Mouse (Mus musculus) embryonic facial prominence, embryonic 13.5 days (tissue): ENCODE measurements at regions not wholly inside any gene's neighbourhood (a gene's known extent, or its start where the extent isn't known, plus 50 kb on each side); places are given as distances from the start of the nearest gene placed in this dataset.
A peak's percentile ranks its signal among the peaks of the same experiment; 100 is the strongest.

Experiments used
- ATAC-seq: fragments of 200-750 bp; cut with Nextera tagmentation; 2 replicates; pipeline ENCODE4 v1.8.0; 2017; ENCODE audit warnings: low read depth; ENCODE audit not compliant: insufficient number of reproducible peaks, insufficient read depth, low FRiP score, low TSS enrichment
- H3K27ac ChIP-seq: fragments of 300-500 bp; sonication (generic); 2 replicates; pipeline ENCODE4 v1.5.1; 2015; ENCODE audit warnings: moderate library complexity, mild to moderate bottlenecking, inconsistent platforms
- H3K27me3 ChIP-seq: fragments of 300-500 bp; sonication (generic); 2 replicates; pipeline ENCODE4 v1.6.1; 2015; ENCODE audit warnings: mild to moderate bottlenecking, inconsistent platforms
- H3K36me3 ChIP-seq: fragments of 300-500 bp; sonication (generic); 2 replicates; pipeline ENCODE4 v1.6.1; 2015; ENCODE audit warnings: mild to moderate bottlenecking, inconsistent platforms
- H3K4me1 ChIP-seq: fragments of 300-500 bp; sonication (generic); 2 replicates; pipeline ENCODE4 v1.6.1; 2015; ENCODE audit warnings: inconsistent platforms
- H3K4me2 ChIP-seq: fragments of 300-500 bp; sonication (generic); 2 replicates; pipeline ENCODE4 v1.6.1; 2015; ENCODE audit warnings: moderate library complexity, mild to moderate bottlenecking, inconsistent platforms
- H3K4me3 ChIP-seq: fragments of 300-500 bp; sonication (generic); 2 replicates; pipeline ENCODE4 v1.5.1; 2015; ENCODE audit warnings: mild to moderate bottlenecking, inconsistent platforms
- H3K9ac ChIP-seq: fragments of 300-500 bp; sonication (generic); 2 replicates; pipeline ENCODE4 v1.6.1; 2015; ENCODE audit warnings: mild to moderate bottlenecking, inconsistent platforms
- H3K9me3 ChIP-seq: fragments of 300-500 bp; sonication (generic); 2 replicates; pipeline ENCODE4 v1.6.1; 2016; ENCODE audit warnings: inconsistent platforms
- WGBS: fragments of 180-500 bp; shearing (Covaris S2); methylation state at CpG from one replicate; pipeline ENCODE4 v1.1.7; 2015; ENCODE audit warnings: mixed read lengths; 5-methylcytosine and 5-hydroxymethylcytosine counted together

DNA sequence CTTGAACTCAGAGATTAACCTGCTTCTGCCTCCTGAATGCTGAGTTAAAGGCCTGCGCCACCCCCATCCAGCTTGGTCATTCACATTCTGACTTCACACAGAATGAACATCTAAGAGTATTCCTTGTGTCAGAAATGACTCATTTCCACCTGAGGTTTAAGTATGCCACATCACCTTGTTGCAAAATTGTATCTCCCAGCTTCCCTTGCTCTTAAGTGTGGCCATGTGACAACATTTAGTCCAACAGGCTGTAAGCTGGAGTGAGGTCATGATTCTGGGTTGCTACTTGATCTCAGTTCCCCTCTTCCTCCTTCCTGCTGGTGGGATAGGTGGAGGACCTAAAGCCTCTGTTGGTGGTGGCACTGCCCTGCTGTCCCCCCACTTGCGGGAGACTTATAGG lies 131.0 kb downstream of the Mtx2 start:
- H3K9ac ChIP-seq: no peak overlapping the region
- WGBS: 91% methylated on average over 2 of the region's 2 CpGs
- no peak for ATAC-seq

DNA sequence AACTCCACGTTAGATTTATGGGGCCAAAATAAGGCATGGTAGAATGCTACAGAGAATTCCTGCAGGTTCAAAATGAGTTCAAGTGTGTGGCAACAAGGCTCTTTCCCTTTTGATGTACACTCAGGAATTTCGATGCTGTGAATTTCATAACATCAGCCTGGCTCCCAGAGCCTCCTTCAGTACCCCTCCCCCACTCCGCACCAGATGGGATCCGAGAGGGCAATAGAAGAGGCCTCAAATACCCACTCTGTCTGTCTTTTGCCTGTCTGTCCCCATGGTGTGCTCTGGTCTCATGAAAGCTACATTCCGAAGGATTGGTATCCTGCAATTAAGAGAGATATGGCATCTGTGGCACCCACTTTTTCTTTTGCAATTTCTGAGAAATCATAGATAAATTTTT lies 134.3 kb downstream of the Mtx2 start:
- no peak overlapping the region for H3K9ac ChIP-seq

More for the DNA sequence above, 131.0 kb downstream of the Mtx2 start:
- Histone ChIP-seq H3K4me2 (no peak overlapping the region), H3K27ac (no peak overlapping the region), H3K9me3 (no peaks in the 10 kb centered on the region), H3K27me3 (no peaks in the 10 kb centered on the region), H3K36me3 (no peaks in the 10 kb centered on the region), H3K4me3 (no peak overlapping the region), H3K4me1 (peaks cover 2% of the 10 kb centered on the region)

DNA sequence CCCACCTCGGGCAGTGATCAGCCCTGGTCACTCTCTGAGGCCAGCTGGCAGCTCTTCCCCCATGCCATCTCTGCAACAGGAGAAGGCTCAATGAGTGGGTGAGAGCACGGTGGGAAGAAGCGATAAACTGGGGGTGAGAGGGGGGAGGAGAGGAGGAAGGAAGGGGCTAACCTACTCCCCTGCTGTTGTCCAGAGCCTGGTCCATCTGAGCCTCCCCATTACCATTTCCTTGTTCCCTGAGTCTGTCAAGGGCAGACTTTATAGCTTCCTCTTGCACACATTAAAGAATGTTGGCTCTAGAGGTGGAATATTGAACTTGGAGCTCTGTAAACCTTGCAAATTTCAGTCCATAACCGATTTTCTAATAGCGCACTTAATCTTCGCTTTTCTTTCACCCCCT lies 136.8 kb downstream of the Mtx2 start:
- no peak overlapping the region for H3K4me3 ChIP-seq
- peaks cover 17% of the 10 kb centered on the region for H3K4me1 ChIP-seq
- no peak for ATAC-seq
- peaks cover 21% of the 10 kb centered on the region for H3K27me3 ChIP-seq
- H3K4me2 ChIP-seq: no peak overlapping the region
- H3K9ac ChIP-seq: no peak overlapping the region
- H3K36me3 ChIP-seq: no peaks in the 10 kb centered on the region
- H3K9me3 ChIP-seq: no peaks in the 10 kb centered on the region
- 90% methylated on average over 6 of the region's 6 CpGs for WGBS
- H3K27ac ChIP-seq: no peak overlapping the region

More for the DNA sequence above, 134.3 kb downstream of the Mtx2 start:
- Histone ChIP-seq H3K27me3 (peaks cover 7% of the 10 kb centered on the region; the same call in 1 of the 2 replicates), H3K4me2 (no peak overlapping the region), H3K4me1 (peaks cover 8% of the 10 kb centered on the region; the same call in 1 of the 2 replicates), H3K36me3 (no peaks in the 10 kb centered on the region), H3K27ac (no peak overlapping the region), H3K9me3 (no peaks in the 10 kb centered on the region), H3K4me3 (no peak overlapping the region)
- no peak for ATAC-seq
- 46% methylated on average over 5 of the region's 5 CpGs for WGBS

DNA sequence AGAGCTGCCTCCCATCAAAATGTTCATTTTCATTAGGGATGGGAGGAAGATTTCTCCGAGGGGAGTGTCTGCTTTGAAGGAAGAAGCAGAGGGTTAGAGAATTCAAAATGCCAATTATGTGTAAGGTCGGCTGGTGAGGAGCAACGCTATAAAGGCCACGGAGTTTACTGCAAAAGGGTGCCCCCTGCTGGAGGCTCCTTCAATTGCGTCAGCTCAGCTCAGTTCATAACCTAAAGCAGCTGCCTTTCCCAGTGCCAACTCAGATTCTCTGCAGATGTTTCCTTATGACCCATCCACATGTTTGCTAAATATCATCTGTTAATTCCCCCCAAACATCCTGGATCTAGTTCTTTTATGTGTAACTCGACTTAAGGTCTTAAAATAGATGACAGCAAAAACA lies 138.8 kb downstream of the Mtx2 start:
- no peak overlapping the region for H3K4me3 ChIP-seq
- H3K27ac ChIP-seq: no peak overlapping the region
- no peaks in the 10 kb centered on the region for H3K9me3 ChIP-seq
- H3K27me3 ChIP-seq: peaks cover 21% of the 10 kb centered on the region
- no peak overlapping the region for H3K9ac ChIP-seq
- peak; percentile 26; the same call in 1 of the 2 replicates for ATAC-seq
- under 1% methylated on average over 6 of the region's 6 CpGs for WGBS
- H3K4me1 ChIP-seq: peaks cover 17% of the 10 kb centered on the region
- no peaks in the 10 kb centered on the region for H3K36me3 ChIP-seq
- H3K4me2 ChIP-seq: peak overlapping the region; percentile 14; the same call in 1 of the 2 replicates

DNA sequence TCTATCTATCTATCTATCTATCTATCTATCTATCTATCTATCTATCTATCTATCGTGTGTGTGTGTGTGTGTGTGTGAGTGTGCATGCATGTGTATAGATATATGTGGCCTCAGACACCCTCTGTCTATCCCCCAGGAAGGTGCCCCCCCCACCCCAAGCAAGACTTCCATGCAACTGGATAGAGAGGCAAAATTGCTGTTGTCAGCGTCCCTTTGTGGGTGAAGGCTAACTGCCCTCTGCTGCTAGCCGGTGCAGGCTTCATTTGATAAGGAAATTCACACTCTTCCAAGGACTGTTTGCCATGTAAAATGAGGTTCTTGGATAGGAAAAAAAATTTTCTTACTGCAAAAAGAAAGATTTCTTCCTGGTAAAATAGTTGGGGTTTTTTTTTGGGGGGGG lies 139.4 kb downstream of the Mtx2 start:
- Histone ChIP-seq H3K4me1 (peaks cover 17% of the 10 kb centered on the region), H3K4me3 (no peak overlapping the region), H3K4me2 (peak overlapping the region; percentile 26), H3K27ac (no peak overlapping the region), H3K27me3 (peaks cover 21% of the 10 kb centered on the region), H3K9ac (no peak overlapping the region), H3K9me3 (no peaks in the 10 kb centered on the region), H3K36me3 (no peaks in the 10 kb centered on the region)
- no peak for ATAC-seq
- 42% methylated on average over 3 of the region's 3 CpGs for WGBS

DNA sequence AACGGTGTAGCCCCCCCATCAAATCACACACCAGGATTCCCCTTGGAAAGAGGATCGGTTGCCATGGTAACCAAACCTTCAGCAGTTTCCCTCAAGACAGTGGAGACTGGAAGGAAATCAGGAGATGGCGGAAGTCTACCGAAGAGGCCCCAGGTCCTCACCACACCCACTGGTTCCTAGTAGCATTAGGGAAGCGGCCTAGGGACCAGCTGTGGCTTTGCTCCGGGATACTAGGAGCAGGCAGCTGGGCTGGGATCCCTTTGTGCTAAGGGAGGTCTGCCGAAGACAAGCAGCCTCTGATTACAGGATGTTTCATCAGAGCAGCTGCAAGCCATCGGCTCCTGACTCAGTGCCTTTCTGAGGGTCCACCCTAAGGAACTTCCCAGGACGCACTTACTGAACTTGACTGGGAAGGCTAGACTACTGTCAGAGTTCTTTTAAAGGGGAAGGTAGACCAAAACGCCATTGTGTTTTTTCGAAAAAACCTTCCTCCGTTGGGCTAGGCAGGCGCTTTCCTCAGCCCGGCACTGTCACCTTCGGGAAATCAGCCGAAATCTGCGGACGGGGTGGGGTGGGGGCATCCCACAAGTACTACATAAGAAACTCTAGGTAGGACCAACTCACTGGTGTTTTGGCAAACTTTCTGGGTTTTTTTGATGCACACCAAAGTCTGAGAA lies 139.9 kb downstream of the Mtx2 start:
- 27% methylated on average over 18 of the region's 18 CpGs for WGBS
- peaks cover 21% of the 10 kb centered on the region for H3K27me3 ChIP-seq
- no peaks in the 10 kb centered on the region for H3K9me3 ChIP-seq
- H3K36me3 ChIP-seq: no peaks in the 10 kb centered on the region
- ATAC-seq: no peak
- no peak overlapping the region for H3K4me3 ChIP-seq
- H3K9ac ChIP-seq: no peak overlapping the region
- peaks cover 19% of the 10 kb centered on the region for H3K4me1 ChIP-seq
- H3K4me2 ChIP-seq: peak overlapping the region; percentile 26
- H3K27ac ChIP-seq: 0 out of 2 replicates have a peak overlapping the region, but pooled peaks have one; percentile 23

DNA sequence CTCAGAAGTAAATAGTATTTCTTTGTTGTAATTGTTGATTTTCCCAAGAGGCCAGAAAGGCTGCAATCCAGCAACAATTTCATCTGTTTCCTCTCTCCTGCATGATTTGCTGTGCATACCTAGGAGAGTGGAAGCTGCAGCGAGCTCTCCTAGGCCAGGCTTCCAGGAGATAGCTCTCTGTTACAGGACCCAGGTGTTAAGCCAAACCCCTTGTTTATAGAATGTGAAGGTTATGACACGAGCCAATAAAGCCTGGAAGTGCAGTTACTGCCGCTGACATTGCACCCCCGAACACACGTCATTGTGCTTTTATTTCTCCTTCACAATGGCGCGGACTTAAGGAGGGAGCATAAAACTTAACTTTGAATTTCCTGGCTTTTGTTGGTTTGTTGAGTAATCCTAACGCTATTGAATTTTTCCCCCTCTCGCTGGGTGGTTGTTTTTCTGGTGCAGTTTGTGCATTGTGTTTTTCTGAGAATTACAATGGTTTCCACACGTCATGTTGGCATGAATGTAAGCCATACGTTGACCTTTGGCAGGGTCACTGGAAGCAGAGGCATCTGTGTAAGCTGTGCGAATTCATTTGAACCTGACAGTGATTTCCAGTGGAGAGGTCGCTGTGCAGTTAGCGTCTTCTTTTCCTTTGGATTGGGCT lies 145.1 kb downstream of the Mtx2 start:
- Histone ChIP-seq H3K9me3 (no peaks in the 10 kb centered on the region), H3K27ac (no peak overlapping the region), H3K9ac (no peak overlapping the region), H3K4me1 (peaks cover 18% of the 10 kb centered on the region; the same call in 1 of the 2 replicates), H3K36me3 (no peaks in the 10 kb centered on the region), H3K27me3 (peaks cover 12% of the 10 kb centered on the region), H3K4me2 (no peak overlapping the region), H3K4me3 (no peak overlapping the region)
- WGBS: 43% methylated on average over 14 of the region's 14 CpGs
- ATAC-seq: no peak

DNA sequence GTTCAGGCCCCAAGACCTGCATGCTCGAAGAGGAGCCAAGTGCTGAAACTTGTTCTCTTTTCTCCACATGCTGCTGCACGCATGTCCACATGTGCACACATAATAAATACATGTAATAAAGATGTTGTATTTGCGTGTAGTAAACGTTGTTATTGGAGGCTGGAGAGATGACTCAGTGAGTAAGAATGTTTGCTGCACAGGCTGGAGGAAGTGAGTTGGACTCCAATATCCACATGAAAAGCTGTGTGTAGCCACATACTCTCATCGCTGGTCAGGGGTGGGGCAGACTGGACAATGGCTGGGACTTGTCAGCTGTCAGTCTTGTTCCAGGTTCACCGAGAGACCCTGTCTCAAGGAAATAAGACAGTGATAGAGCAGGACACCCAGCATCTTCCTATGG lies 147.8 kb downstream of the Mtx2 start:
- no peaks in the 10 kb centered on the region for H3K9me3 ChIP-seq
- no peak overlapping the region for H3K9ac ChIP-seq
- H3K4me2 ChIP-seq: no peak overlapping the region
- no peaks in the 10 kb centered on the region for H3K36me3 ChIP-seq
- 0 out of 2 replicates have a peak, but pooled peaks cover 5% of the 10 kb centered on the region for H3K27me3 ChIP-seq
- ATAC-seq: no peak
- WGBS: 84% methylated on average over 6 of the region's 6 CpGs
- H3K4me3 ChIP-seq: no peak overlapping the region
- peaks cover 17% of the 10 kb centered on the region; the same call in 1 of the 2 replicates for H3K4me1 ChIP-seq
- no peak overlapping the region for H3K27ac ChIP-seq

DNA sequence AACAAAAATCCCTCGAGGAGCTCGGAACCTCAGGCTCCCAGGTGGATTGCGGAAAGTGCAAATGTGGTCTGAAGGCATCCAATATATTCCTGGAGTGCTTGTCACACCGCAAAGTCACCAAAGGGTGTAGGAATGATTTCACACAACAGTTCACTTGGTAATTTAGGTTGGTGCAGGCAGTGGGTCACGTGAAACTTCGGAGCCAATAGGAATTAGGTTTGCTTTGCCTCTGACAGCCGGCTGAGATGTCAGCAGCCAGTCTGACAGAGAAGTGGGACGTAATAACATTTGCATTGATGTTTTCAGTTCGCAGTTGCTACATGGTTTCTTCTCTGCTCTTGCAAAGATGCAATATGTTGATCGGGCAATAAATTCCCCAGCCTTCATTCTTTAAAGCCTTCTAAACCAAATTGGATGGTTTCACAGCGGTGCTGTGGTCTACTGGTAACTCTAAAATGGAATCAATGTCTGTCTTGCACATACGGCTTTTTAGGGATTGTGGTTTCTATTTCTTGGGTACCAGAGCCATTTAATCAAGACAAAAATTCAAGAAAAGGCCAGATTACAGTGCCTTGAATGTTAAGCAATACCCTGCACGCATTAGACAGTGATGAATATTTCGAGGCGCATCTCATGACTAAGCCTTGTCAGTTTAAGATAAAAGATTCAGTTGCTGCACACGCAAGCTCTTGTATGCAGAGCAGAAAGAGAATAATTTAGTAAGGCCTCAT lies 149.2 kb downstream of the Mtx2 start:
- H3K27ac ChIP-seq: no peak overlapping the region
- H3K9ac ChIP-seq: no peak overlapping the region
- H3K27me3 ChIP-seq: 0 out of 2 replicates have a peak, but pooled peaks cover 5% of the 10 kb centered on the region
- no peak for ATAC-seq
- WGBS: 47% methylated on average over 16 of the region's 16 CpGs
- no peaks in the 10 kb centered on the region for H3K9me3 ChIP-seq
- H3K4me2 ChIP-seq: peak overlapping the region; percentile 46
- H3K36me3 ChIP-seq: no peaks in the 10 kb centered on the region
- peak overlapping the region; percentile 17; the same call in 1 of the 2 replicates for H3K4me3 ChIP-seq
- peaks cover 17% of the 10 kb centered on the region; the same call in 1 of the 2 replicates for H3K4me1 ChIP-seq

DNA sequence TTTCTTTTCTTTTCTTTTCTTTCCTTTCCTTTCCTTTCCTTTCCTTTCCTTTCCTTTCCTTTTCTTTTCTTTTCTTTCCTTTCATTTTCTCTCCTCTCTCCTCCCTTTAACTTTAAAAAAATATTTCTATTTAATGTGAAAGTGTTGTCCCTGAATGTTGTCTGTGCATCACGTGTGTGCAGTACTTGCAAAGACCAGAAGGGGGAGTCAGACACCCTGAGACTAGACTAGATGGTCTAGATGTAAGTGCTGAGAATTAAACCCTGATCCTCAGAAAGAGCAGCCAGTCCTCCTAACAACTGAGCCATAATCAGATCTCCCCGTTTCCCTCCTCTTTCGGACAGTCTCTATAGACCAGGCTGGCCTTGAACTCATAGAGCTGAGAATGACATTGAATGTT lies 151.7 kb downstream of the Mtx2 start:
- no peak for ATAC-seq
- Histone ChIP-seq H3K27me3 (0 out of 2 replicates have a peak, but pooled peaks cover 5% of the 10 kb centered on the region), H3K4me3 (no peak overlapping the region), H3K9ac (no peak overlapping the region), H3K27ac (no peak overlapping the region), H3K36me3 (no peaks in the 10 kb centered on the region), H3K9me3 (no peaks in the 10 kb centered on the region), H3K4me1 (peaks cover 13% of the 10 kb centered on the region; the same call in 1 of the 2 replicates), H3K4me2 (no peak overlapping the region)
- WGBS: 95% methylated on average over 3 of the region's 3 CpGs

DNA sequence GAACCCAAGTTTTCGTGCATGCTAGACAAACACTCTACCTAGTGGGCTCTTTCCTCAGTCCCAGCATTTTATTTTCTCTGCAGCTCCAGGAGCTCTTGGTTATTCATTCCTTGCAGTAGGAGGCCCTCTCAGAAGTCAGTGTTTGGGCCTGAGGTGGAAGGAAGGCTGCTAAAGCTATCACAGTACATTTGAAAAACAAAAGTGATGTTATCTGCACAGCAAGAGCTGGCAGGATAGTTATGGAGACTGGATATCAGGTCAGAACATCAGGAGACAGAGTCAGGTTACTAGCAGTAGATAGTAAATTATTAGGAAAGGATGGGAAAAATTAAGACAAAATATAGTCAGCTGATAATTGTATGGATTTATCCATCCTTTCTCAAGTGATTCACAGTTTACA lies 152.2 kb downstream of the Mtx2 start:
- no peak for ATAC-seq
- Histone ChIP-seq H3K9me3 (no peaks in the 10 kb centered on the region), H3K9ac (no peak overlapping the region), H3K4me2 (no peak overlapping the region), H3K4me1 (peaks cover 13% of the 10 kb centered on the region; the same call in 1 of the 2 replicates), H3K27me3 (0 out of 2 replicates have a peak, but pooled peaks cover 5% of the 10 kb centered on the region), H3K4me3 (no peak overlapping the region), H3K27ac (no peak overlapping the region), H3K36me3 (no peaks in the 10 kb centered on the region)
- WGBS: 88% methylated on average over 1 of the region's 1 CpGs
